In the genomic region with DNA sequence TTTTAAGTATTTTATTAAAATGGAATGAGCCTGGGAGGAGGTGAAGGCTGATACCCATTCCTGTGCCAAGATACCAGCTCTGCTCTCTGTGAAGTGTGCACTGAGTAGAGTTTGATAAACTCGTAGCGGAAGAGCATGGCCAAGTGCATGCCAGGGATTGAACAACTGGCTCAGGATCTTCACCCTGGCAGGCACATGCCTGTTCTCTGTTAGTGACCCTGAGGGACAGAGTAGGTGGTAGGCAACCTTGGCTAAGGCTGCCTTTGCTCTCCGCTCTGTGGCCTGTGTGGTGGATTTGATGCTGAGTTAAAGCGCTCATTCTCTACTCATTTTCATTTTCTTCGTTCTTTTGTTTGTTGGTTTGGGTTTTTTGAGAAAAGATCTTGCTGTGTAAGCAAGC, we compare ENCODE assay signal across 26 mouse cellular contexts. TPM values are rescaled to one million over a fixed set of nuclear protein-coding genes. Genes with fewer than 3 reads are reported as not detected.
DNase-seq lines count a peak whose midpoint lies in the region; ATAC-seq and TF ChIP-seq lines count a peak whose summit lies in the region.
"Had no signal": no experiment of that assay in that cellular context is flagged by ENCODE, and none has a peak within 500 bp of the region (broad histone marks: within the 10 kb centered on the region; RNA-seq: fewer than 3 reads in every experiment).

No protein-coding gene starts in this region.

- H3K36me3 ChIP-seq in heart, embryonic 12.5 days: peaks cover 65% of the 10 kb centered on the region
- peaks cover 18% of the 10 kb centered on the region for H3K36me3 ChIP-seq in heart, embryonic 11.5 days (ENCODE audit: control insufficient read depth, insufficient read depth, low read length)
- peaks cover 76% of the 10 kb centered on the region for H3K36me3 ChIP-seq in heart, postnatal 0 days (replicated peaks; ENCODE audit: control insufficient read depth, insufficient read depth, low read length)
- H3K36me3 ChIP-seq in heart, embryonic 10.5 days: peaks cover 69% of the 10 kb centered on the region

- no peak overlapping the region for H3K4me3 ChIP-seq in heart, embryonic 12.5 days
- H3K4me3 ChIP-seq in heart, embryonic 11.5 days (ENCODE audit: low read depth, low read length): no peak overlapping the region
- H3K4me3 ChIP-seq in heart, postnatal 0 days (ENCODE audit: low read depth, low read length): no peak overlapping the region
- no peak overlapping the region for H3K4me3 ChIP-seq in heart, embryonic 10.5 days
- H3K4me3 ChIP-seq: embryonic facial prominence, embryonic 10.5 days; embryonic facial prominence, embryonic 12.5 days; forebrain, embryonic 13.5 days had no signal

- H3K27ac ChIP-seq in heart, embryonic 12.5 days (ENCODE audit: poor library complexity, severe bottlenecking): 0 out of 2 replicates have a peak overlapping the region, but pooled peaks have one; percentile 2
- H3K27ac ChIP-seq in heart, embryonic 11.5 days (ENCODE audit: low read depth, low read length): no peak overlapping the region
- peak overlapping the region; percentile 30; the same call in 1 of the 2 replicates for H3K27ac ChIP-seq in heart, postnatal 0 days (ENCODE audit: low read depth)
- H3K27ac ChIP-seq in heart, embryonic 10.5 days: no peak overlapping the region
- H3K27ac ChIP-seq: embryonic facial prominence, embryonic 10.5 days; embryonic facial prominence, embryonic 12.5 days; forebrain, embryonic 13.5 days had no signal

- H3K9me3 ChIP-seq in heart, embryonic 12.5 days (replicated peaks): no peaks in the 10 kb centered on the region
- H3K9me3 ChIP-seq in heart, embryonic 11.5 days (replicated peaks; ENCODE audit: control insufficient read depth, low read length): no peaks in the 10 kb centered on the region
- no peaks in the 10 kb centered on the region for H3K9me3 ChIP-seq in heart, postnatal 0 days (replicated peaks; ENCODE audit: control insufficient read depth, low read length)
- no peaks in the 10 kb centered on the region for H3K9me3 ChIP-seq in heart, embryonic 10.5 days
- H3K9me3 ChIP-seq: embryonic facial prominence, embryonic 10.5 days; embryonic facial prominence, embryonic 12.5 days; forebrain, embryonic 13.5 days; G1E had no signal

- 90% methylated on average over 5 of the region's 5 CpGs for WGBS in heart, embryonic 12.5 days
- 86% methylated on average over 5 of the region's 5 CpGs for WGBS in heart, embryonic 11.5 days (ENCODE audit: insufficient replicate concordance)
- 69% methylated on average over 5 of the region's 5 CpGs for whole genome bisulfite sequencing in heart, postnatal 0 days
- WGBS in heart, embryonic 10.5 days: 89% methylated on average over 5 of the region's 5 CpGs

- H3K4me2 ChIP-seq in heart, embryonic 12.5 days: no peak overlapping the region
- no peak overlapping the region for H3K4me2 ChIP-seq in heart, embryonic 11.5 days
- no peak overlapping the region for H3K4me2 ChIP-seq in heart, postnatal 0 days (ENCODE audit: low read depth, low read length)
- H3K4me2 ChIP-seq: embryonic facial prominence, embryonic 12.5 days; forebrain, embryonic 13.5 days had no signal

- TF ChIP-seq EP300 in heart, postnatal 0 days (IDR thresholded peaks at IDR 0.05; ENCODE audit: low read depth): no peak

- no peak overlapping the region for H3K9ac ChIP-seq in heart, embryonic 12.5 days
- H3K9ac ChIP-seq in heart, embryonic 11.5 days (ENCODE audit: low read depth, low read length): no peak overlapping the region
- no peak overlapping the region for H3K9ac ChIP-seq in heart, postnatal 0 days (replicated peaks; ENCODE audit: low read depth, low read length)
- H3K9ac ChIP-seq: embryonic facial prominence, embryonic 12.5 days; forebrain, embryonic 13.5 days had no signal

- ATAC-seq in heart, embryonic 12.5 days (ENCODE audit: insufficient number of reproducible peaks, low FRiP score): no peak
- ATAC-seq in heart, embryonic 11.5 days (replicated peaks; ENCODE audit: insufficient number of reproducible peaks, low FRiP score, low TSS enrichment): no peak
- ATAC-seq in heart, postnatal 0 days (ENCODE audit: insufficient read depth, low read depth): peak; percentile 39; the same call in 1 of the 2 replicates
- ATAC-seq: activated CD4-positive, CD25-positive, alpha-beta regulatory T cell, adult 4 months; CD4-positive, CD25-positive, alpha-beta regulatory T cell, adult 4 months; forebrain, embryonic 13.5 days; Patski had no signal

- no peaks in the 10 kb centered on the region for H3K4me1 ChIP-seq in heart, embryonic 12.5 days (replicated peaks)
- H3K4me1 ChIP-seq in heart, embryonic 11.5 days (ENCODE audit: control insufficient read depth, insufficient read depth, low read length): no peaks in the 10 kb centered on the region
- 0 out of 2 replicates have a peak, but pooled peaks cover 5% of the 10 kb centered on the region for H3K4me1 ChIP-seq in heart, postnatal 0 days (ENCODE audit: control insufficient read depth, insufficient read depth)
- H3K4me1 ChIP-seq in heart, embryonic 10.5 days: no peaks in the 10 kb centered on the region
- H3K4me1 ChIP-seq: embryonic facial prominence, embryonic 10.5 days; embryonic facial prominence, embryonic 12.5 days; forebrain, embryonic 13.5 days had no signal

- intact Hi-C loops in heart, postnatal 14 days (cut with DNase I): no loop called here

- no peaks in the 10 kb centered on the region for H3K27me3 ChIP-seq in heart, embryonic 12.5 days (replicated peaks)
- no peaks in the 10 kb centered on the region for H3K27me3 ChIP-seq in heart, embryonic 11.5 days (ENCODE audit: control insufficient read depth, insufficient read depth, low read length)
- no peaks in the 10 kb centered on the region for H3K27me3 ChIP-seq in heart, postnatal 0 days (ENCODE audit: control insufficient read depth, insufficient read depth, low read length)
- no peaks in the 10 kb centered on the region for H3K27me3 ChIP-seq in heart, embryonic 10.5 days (ENCODE audit: insufficient read depth, poor library complexity, severe bottlenecking)
- H3K27me3 ChIP-seq: CH12.LX; embryonic facial prominence, embryonic 12.5 days; forebrain, embryonic 13.5 days; Patski had no signal

- TF ChIP-seq CTCF in heart, postnatal 0 days (IDR thresholded peaks at IDR 0.05; ENCODE audit: low read depth): no peak

- DNase-seq in heart, adult 18-20 months: peak; percentile 9 to 18
- DNase-seq in heart, adult 11 months: no peak
- DNase-seq in heart, postnatal 0 days (ENCODE audit: low spot score): no peak
- DNase-seq in heart, embryonic 10.5 days (ENCODE audit: low spot score): no peak
- DNase-seq in heart, postnatal 14 days: peak; percentile 4 to 15
- DNase-seq in heart, postnatal 4 days: no peak
- DNase-seq: adrenal gland, adult 8-10 months; adrenal gland, postnatal 14 days; adrenal gland, postnatal 36 days; B cell, adult 2 months; cerebellum, adult 11-12 months; cerebellum, adult 2 months; cerebellum, adult 9-10 months; cerebellum, postnatal 10 days; cerebellum, postnatal 25 days had no signal

RNA-seq across cellular contexts. Expression of gene Zw10, which starts 34.1 kb away (rescaled TPM):
- total RNA-seq in heart, adult 18-20 months (2021): 10 to 100 TPM; 10.2 to 11.6 TPM
- polyA plus RNA-seq in heart, embryonic 12.5 days (2016; fragmentation: Nextera tagmentation; extraction: Ambion mirVana): 28.3 and 30.6 TPM in 2 replicates
- polyA plus RNA-seq in heart, embryonic 11.5 days (2014; fragmentation: Nextera tagmentation; extraction: Ambion mirVana): 30.4 and 33.1 TPM in 2 replicates
- total RNA-seq in heart, postnatal 0 days (2014; rRNA removed; ENCODE audit: low replicate concordance): 7.8 and 15.4 TPM in 2 replicates
- polyA plus RNA-seq in heart, postnatal 0 days (2015; fragmentation: Nextera tagmentation; extraction: Ambion mirVana): 10.4 and 11.6 TPM in 2 replicates
- polyA plus RNA-seq in heart, embryonic 10.5 days (2016; fragmentation: Nextera tagmentation; extraction: Ambion mirVana): 33.4 and 37.7 TPM in 2 replicates
- 10 to 100 TPM; 11.9 to 13.1 TPM for total RNA-seq in heart, postnatal 14 days (2021)
- total RNA-seq in heart, postnatal 4 days (2021): 10 to 100 TPM; 13.4 to 15.7 TPM

RNA-seq across cellular contexts. Expression of gene Usp28, which starts 36.1 kb away (rescaled TPM):
- total RNA-seq in heart, adult 18-20 months (2021): 100 to 1,000 TPM; 115 to 135 TPM
- 133 and 144 TPM in 2 replicates for polyA plus RNA-seq in heart, embryonic 12.5 days (2016; fragmentation: Nextera tagmentation; extraction: Ambion mirVana)
- polyA plus RNA-seq in heart, embryonic 11.5 days (2014; fragmentation: Nextera tagmentation; extraction: Ambion mirVana): 106 and 119 TPM in 2 replicates
- total RNA-seq in heart, postnatal 0 days (2014; rRNA removed; ENCODE audit: low replicate concordance): 102 and 136 TPM in 2 replicates
- 87.2 and 93.1 TPM in 2 replicates for polyA plus RNA-seq in heart, postnatal 0 days (2015; fragmentation: Nextera tagmentation; extraction: Ambion mirVana)
- 86.2 and 146 TPM in 2 replicates for polyA plus RNA-seq in heart, embryonic 10.5 days (2016; fragmentation: Nextera tagmentation; extraction: Ambion mirVana)
- total RNA-seq in heart, postnatal 14 days (2021): 100 to 1,000 TPM; 140 to 145 TPM
- total RNA-seq in heart, postnatal 4 days (2021): 100 to 1,000 TPM; 198 to 205 TPM

RNA-seq across cellular contexts. Expression of gene Htr3b, which starts 56.5 kb away (rescaled TPM):
- total RNA-seq in heart, adult 18-20 months (2021): not detected
- polyA plus RNA-seq in heart, embryonic 12.5 days (2016; fragmentation: Nextera tagmentation; extraction: Ambion mirVana): not detected in 2 replicates
- not detected in 2 replicates for polyA plus RNA-seq in heart, embryonic 11.5 days (2014; fragmentation: Nextera tagmentation; extraction: Ambion mirVana)
- not detected in 2 replicates for total RNA-seq in heart, postnatal 0 days (2014; rRNA removed; ENCODE audit: low replicate concordance)
- polyA plus RNA-seq in heart, postnatal 0 days (2015; fragmentation: Nextera tagmentation; extraction: Ambion mirVana): not detected in 2 replicates
- not detected in 2 replicates for polyA plus RNA-seq in heart, embryonic 10.5 days (2016; fragmentation: Nextera tagmentation; extraction: Ambion mirVana)
- not detected for total RNA-seq in heart, postnatal 14 days (2021)
- total RNA-seq in heart, postnatal 4 days (2021): not detected
- total RNA-seq: CH12.LX, G1E had no signal
- polyA plus RNA-seq: activated CD4-positive, CD25-positive, alpha-beta regulatory T cell, adult 4 months; CD4-positive, CD25-positive, alpha-beta regulatory T cell, adult 4 months; cerebellum, adult 2 months; cortical plate, adult 2 months; forebrain, embryonic 13.5 days; G1E; Patski had no signal

RNA-seq across cellular contexts. Expression of gene Tmprss5, which starts 59.8 kb away (rescaled TPM):
- total RNA-seq in heart, adult 18-20 months (2021): not detected
- 0.12 and 0.18 TPM in 2 replicates for polyA plus RNA-seq in heart, embryonic 12.5 days (2016; fragmentation: Nextera tagmentation; extraction: Ambion mirVana)
- polyA plus RNA-seq in heart, embryonic 11.5 days (2014; fragmentation: Nextera tagmentation; extraction: Ambion mirVana): 0.07 TPM in 1 of 2 replicates, not detected in the other
- total RNA-seq in heart, postnatal 0 days (2014; rRNA removed; ENCODE audit: low replicate concordance): not detected in 2 replicates
- not detected in 2 replicates for polyA plus RNA-seq in heart, postnatal 0 days (2015; fragmentation: Nextera tagmentation; extraction: Ambion mirVana)
- polyA plus RNA-seq in heart, embryonic 10.5 days (2016; fragmentation: Nextera tagmentation; extraction: Ambion mirVana): 0.14 and 0.39 TPM in 2 replicates
- under 1 TPM in 1 of 2 experiments, not detected in 1; 0.63 TPM for total RNA-seq in heart, postnatal 14 days (2021)
- not detected for total RNA-seq in heart, postnatal 4 days (2021)
- total RNA-seq: adrenal gland, postnatal 14 days; CH12.LX had no signal
- polyA plus RNA-seq: activated CD4-positive, CD25-positive, alpha-beta regulatory T cell, adult 4 months; CD4-positive, CD25-positive, alpha-beta regulatory T cell, adult 4 months; G1E; Patski had no signal

Comparison
In these comparisons a context has a peak if more than half of its experiments do, and no peak if none do; other contexts are left out.
1. DNase-seq: peak in heart, adult 18-20 months (2 of 2) and heart, postnatal 14 days (2 of 2); none in heart, adult 11 months (single experiment), heart, postnatal 0 days (single experiment), heart, embryonic 10.5 days (single experiment) and heart, postnatal 4 days (single experiment).
2. H3K27ac ChIP-seq: peak in heart, embryonic 12.5 days (single experiment) and heart, postnatal 0 days (single experiment); none in heart, embryonic 11.5 days (single experiment) and heart, embryonic 10.5 days (single experiment).